Mouse (Mus musculus) embryo, embryonic 11 days (tissue): ENCODE results near the gene Utp11.

Experiments
- DNase-seq: peaks from one replicate; pipeline ENCODE4 v3.0.0-alpha.2; 2015

The Utp11 gene

DNA sequence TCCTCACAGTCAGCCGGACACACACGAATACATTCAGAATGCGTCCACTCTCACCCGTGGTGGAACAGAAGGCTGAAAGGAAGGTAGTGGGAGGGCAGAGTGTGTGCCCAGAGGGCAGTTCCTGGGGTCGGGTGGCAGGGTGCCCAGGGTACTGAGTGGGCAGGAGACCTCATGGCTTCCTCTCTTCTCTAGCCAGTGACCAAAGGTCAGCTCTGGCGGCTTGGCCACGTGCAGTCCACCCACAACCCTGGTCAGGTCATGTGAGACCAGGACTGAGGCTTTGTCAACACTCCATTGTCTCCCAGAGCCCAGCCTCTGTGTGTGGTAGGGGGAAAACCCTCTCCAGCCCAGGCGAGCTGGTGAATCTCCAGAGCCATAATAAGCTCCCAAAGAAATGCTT is 23.2 kb downstream of the Utp11 start:
- no peak for DNase-seq

DNA sequence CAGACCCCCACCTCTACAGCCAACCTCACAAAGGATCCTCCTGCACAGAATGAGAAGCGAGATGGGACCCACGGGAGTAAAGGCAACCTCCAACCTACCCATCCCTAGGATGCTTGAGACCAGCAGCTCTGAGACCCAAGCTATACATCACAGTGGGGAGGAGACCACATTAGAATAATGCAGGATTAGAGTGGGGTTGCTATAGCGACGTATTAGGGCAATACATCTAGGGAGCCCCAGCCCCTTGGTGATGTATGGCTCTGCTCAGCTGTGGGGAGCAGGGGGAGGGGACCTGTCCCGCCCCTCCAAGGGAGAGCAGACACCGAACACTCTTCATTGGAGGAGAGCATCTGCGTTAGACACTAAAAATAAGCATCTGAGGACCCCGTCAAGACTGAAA is 25.3 kb downstream of the Utp11 start:
- peak; percentile 74 for DNase-seq

DNA sequence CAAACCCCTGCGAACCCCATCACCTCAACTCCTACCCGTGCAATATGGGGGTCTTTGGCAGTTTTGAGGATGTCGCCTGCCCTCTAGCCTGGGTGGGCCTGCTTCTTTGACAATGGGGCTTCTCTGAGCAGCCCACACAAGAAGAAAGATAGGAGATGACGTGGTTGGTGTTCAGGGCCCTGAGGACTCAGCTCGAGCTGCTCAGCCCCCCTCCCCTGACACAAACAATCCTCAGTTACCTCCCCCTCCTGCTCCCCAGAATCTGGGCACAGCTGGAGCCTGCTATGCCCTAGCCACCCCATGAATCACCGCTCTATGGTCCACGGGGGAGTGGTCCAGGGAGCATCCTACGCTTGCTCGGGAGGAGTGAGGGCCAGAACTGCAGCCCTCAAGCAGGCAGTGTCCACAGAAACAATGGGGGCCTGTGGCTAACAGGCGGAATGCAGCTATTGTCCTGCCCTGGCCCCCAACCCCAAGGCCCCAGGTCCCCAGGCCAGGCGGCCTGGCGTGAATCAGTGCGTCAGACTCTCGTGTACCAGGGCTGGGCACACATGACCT is 25.8 kb downstream of the Utp11 start:
- DNase-seq, result no peak

DNA sequence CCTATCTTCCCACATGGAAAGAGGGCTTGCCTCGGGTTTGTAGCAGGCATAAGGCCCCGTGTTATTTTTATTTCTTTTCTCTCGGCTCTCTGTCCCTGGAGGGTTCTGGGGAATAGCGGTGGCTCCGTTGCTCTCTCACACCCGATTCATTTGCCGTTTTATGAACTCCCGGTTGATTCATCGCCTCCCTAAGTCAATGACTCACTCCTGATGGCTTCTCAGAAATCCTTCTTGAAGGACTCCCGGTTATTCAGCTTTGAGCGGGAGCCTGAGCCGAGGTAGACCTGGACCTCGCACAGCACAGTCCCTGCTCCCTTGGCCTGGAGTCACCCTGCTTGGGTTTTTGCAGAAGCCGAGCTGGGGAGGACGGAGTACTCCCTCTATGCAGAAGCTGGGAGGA is 28.8 kb downstream of the Utp11 start:
- no peak for DNase-seq

DNA sequence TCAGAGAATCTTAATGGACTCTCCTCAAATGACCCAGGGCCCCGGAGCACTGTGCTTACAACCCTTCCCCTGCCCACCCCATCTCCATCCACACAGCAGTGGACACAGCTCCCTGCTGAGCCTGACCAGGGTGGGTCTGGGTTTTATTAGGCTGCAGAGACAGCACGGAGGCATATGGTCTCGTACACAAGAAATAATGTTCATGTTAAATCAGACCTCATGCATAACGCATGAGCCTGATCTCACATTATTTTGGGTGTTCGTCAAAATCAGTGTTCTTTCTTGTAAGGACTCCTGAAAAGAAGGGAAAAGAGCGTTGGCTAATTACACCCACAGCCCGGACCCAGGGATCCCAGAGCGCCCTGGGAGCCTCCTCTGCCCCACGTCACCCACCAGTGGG is 29.2 kb downstream of the Utp11 start:
- no peak for DNase-seq

DNA sequence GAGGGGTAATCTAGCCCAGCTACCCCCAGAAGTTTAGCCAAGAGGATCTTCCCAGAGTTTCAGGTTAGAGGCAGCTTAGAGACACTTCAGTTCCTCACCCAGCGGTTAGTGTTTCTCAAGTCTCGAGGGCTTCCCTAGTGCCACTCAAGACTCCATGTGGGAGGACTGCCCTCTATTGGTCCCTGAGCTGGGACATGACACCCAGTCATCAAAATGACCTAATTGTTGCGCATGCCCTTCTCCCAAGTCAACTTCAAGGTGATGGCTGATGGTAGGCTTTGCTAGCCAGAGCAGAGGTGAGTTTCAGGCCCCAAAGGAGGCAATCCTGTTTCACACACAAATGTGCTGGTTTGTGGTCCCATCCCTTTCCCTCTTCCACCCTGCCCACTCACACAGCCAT is 30.4 kb downstream of the Utp11 start:
- DNase-seq, result peak; percentile 47

DNA sequence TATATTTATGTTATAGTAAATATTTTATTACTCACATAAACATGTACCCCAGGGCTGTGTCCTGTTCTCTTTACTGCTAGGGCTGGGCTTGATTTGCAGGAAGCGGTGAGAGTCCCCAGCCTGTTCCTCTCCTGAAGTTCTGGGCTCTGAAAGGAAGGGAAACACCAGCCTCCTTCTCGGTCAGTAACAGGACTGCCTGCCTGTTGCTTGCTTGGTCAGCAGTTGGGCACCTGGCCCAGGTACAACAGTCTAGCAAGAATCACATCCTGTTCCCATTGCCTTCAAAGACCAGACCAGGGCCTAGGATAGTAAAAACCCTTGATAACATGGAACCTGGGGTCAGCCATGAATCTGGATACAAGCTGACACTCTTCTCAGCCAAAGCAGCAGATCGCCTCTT is 32.8 kb downstream of the Utp11 start:
- no peak for DNase-seq

DNA sequence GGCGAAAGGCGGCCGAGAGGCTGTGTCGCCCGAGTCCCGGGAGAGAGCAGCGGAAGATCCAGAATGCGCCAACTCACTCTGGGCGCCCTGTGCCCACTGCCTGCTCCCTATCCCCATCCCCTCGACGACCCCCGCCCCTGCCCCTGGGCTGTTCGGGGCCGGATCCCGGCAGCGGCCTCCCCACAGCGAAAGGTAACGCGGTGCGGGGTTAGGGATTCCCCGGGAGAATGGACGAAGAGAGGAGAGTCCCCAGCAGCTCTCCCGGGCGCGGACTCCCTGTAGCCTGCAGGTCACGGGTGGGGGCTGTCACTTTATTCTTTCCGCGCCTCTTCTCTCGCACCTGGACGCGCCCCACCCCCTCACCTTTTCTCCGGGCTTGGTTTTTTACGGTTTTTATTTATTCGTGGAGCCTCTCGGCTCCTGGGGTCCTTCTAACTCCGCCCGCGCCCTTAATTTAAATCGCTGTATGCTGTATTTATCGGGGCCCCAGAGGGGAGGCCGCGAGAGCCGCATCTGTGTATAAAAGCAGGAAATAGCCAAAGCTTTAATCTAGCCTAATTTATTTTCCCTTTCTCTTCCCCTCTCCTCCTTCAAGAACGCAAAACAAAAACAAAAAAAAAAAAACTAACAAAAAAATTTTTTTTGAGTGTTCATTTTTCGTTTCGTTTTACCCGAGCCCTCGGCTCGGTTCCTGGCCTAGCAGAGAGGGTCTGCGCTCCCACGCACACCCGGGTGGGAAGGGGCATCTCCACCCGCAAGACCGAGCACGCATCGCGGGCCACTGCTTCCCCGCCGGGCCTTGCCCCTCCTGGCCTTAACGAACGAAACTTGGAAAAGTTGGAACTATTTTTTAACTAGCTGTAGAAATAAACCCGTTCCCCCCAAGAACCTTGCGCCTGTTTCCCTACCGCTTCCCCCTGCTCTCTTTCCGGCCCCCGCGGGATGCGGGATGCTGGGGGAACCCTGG is 33.9 kb downstream of the Utp11 start:
- peak; percentile 48 for DNase-seq

DNA sequence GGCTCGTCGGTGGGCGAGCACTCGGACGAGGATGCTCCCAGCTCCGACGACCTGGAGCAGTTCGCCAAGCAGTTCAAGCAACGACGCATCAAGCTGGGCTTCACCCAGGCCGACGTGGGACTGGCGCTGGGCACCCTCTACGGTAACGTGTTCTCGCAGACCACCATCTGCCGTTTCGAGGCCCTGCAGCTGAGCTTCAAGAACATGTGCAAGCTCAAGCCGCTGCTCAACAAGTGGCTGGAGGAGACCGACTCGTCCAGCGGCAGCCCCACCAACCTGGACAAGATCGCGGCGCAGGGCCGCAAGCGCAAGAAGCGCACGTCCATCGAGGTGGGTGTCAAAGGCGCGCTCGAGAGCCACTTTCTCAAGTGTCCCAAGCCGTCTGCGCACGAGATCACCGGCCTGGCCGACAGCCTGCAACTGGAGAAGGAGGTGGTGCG is 35.0 kb downstream of the Utp11 start:
- DNase-seq, result peak; percentile 61

DNA sequence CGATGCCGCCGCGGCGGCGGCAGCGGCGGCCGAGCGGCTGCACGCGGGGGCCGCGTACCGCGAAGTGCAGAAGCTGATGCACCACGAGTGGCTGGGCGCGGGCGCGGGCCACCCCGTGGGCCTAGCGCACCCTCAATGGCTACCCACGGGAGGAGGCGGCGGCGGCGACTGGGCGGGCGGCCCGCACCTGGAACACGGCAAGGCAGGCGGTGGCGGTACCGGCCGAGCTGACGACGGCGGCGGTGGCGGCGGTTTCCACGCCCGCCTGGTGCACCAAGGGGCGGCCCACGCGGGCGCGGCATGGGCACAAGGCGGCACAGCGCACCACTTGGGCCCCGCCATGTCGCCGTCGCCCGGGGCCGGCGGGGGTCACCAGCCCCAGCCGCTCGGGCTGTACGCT is 35.6 kb downstream of the Utp11 start:
- DNase-seq, result no peak

DNA sequence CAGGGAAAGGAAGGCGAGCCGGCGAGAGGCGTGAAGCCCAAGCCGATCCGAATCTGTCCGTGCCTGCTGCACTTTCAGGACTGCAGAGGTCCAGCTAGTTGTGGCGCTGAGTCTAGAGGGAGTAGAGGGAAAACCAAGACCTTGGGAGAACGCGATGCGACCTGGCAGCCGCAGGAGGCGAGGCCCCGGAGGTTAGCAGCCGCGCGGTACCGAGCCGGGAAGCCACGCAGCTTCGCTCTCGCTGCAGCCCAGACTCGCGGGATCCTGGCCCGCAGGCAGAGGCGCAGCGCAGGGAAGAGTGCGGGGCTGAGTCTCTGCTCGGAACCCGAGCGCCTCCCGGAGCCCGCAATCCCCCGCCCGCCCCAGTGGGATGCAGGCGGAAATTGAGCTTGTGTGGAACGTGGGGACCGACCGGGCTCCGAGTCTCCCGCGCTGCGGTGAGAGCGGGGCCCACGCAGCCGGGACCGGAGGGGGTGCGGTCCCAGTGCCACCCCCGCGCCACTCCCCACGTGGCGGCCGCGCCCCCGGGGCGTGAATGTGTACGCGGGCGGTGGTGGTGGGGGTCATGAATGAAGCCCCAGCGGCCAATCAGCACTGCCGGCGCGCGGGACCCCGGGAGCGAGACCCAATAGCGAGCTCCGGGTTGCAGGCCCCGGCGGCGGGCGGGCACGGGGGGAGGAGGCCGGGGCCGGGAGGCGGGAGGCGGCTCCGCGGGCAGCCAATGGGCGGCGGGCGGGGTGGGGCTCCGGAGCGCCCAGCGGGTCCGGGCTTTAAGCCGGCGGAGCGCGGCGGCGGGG is 36.3 kb downstream of the Utp11 start:
- DNase-seq, result peak; percentile 95

DNA sequence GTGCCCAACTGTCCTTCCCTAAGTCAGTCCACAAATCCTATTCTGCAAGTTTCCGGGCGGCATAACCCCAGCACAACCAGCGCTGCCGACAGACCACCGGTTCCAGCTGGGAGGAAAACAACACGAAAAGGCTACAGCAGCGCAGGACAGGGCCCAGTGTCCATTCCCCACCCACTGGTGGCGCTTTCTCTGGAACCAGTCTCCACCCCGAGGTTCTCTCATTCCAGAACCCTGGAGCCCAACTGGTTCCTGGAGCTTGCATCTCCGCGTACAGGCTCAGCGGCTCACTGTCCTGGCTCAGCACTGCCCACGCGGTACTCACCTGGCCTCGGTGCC is 36.9 kb downstream of the Utp11 start, which contains the start of gene Pou3f1:
Gene Pou3f1 (plus strand): TSS at position 290 of the 336 bp plus-strand sequence.
- no peak for DNase-seq

DNA sequence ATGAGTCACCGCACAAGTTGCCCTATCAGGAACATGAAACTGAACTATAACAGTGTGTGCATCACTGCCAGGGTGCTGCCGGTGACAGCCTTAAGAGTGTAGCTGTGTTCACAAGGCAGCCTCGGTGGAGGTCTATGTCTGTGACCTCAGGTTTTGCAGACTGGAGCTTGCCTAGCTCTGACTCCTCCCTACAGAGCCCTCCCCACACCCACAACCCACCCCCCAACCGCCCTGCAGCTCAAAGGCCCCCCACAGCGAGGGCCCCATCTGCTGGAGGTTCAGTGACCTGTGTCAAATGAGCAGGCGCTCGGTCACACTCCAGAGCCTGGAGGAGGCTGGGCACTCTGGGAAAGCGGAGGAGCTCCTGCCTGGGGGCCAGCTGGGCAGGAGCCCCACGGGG is 40.5 kb downstream of the Utp11 start:
- DNase-seq, result peak; percentile 77

DNA sequence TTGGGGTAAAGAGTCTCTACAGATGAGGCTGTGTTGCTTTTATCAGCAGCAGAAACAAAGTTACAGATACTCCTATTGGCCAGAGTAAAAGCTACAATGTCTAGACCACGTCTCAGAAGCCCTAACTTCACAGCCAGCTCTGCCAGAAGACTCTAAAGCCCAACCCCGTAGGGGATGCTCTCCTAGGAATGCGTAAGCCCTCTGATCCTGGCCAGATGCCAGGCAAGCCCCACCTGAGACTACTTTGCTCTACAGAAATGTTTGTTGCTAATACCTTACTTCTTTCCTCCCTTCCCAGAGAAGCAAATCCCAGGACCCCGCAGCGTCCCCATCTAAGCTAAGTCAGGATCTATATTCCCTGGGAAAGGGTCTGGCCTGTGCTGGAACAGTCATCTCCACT is 45.5 kb downstream of the Utp11 start:
- no peak for DNase-seq

DNA sequence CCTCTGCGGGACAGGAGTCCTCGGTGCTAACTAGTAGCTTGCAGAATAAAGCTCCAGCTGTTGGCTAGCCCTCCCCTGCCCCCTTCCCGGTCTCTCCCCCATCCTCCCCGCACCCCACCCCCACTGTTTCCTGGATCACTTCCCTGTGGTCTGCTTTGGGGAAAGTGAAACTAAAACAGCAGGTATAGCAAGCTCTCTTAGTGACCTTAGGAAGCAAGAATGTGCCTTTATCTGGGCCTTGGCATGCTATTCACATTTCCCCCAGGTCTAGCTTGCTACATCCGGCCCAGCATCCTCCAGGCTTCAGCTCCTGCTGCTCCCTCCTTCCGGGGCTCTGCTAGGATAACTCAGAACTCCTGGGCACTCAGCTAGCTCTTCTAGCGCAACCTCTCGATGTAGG is 46.8 kb downstream of the Utp11 start:
- no peak for DNase-seq

DNA sequence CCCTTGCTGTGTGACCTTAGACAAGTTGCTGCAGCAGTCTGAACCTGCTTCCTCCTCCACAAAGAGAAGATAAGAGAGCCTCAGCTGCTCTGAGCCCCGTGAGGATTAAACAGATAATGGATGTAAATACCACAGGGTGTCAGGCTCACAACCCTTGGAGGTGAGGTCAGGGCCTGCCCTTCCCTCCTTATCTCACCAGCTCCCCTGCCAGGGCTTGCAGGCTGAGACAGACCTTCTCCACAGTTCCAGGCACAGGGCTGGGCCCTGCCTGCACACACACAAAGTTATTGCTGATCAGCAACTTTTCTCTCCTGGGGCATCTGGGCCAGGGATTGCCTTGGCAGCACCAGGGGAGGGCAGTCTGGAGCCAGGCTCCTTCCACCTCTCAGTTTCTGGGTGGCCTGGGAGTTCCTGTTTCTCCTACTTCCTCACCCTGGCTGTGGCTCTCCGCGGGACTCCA is 48.4 kb downstream of the Utp11 start:
- DNase-seq, result no peak

DNA sequence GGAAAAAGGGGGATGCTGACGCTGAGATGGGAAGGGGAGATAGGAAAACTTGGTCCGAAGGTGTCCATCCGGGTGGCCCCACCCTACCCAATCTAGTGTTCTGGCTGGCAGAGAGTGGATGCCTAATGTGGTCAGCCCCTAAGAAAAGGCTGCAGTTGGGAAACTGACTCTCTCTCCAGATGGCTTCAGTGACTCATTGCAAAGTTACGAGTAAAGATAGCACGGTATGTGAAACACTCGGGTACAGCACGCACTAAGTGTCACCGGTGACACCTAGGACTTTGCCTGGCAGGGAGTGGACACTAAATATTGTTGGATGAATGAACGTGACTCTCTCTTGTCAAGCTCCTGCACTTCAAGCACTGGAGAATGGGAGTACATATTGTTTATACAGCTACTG is 49.5 kb downstream of the Utp11 start:
- DNase-seq, result no peak

DNA sequence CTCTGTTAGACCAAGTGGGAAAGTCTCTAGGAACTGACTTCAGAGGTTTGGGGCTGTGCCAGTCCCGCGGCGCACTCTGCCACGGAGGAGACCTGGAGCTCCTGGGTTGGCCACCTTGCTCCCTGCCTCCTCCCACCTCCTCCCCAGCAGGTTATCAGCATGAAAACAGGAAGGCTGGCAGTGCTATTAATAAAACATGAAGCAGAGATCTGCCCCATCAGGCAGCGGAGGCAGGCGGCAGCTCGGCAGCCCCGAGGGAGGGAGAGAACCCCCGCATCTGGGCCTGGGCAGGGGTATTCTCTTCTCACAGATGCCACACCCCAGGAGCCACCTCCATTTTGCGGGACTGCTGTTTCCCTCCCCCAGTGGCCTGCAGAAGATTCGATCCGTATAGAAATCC is 53.7 kb downstream of the Utp11 start:
- no peak for DNase-seq

DNA sequence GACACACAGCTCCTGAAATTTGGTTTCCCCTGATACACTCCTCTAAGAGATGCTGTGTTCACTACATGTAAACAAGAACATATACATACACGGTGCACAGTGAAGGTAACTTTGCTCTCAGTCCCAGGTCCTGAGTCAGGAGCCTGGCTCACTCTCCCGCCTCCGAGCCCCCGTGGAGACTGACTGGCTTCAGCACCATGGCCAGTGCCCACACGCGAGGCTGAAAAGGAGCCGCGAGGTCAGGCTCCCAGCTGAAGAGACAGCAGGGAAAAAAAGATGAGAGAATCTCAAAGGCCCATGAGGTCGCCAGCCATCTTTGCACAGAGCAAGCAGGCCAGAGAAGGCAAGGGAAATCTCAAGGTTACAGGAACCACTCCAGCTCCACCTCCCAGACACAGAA is 60.1 kb downstream of the Utp11 start:
- peak; percentile 84 for DNase-seq

DNA sequence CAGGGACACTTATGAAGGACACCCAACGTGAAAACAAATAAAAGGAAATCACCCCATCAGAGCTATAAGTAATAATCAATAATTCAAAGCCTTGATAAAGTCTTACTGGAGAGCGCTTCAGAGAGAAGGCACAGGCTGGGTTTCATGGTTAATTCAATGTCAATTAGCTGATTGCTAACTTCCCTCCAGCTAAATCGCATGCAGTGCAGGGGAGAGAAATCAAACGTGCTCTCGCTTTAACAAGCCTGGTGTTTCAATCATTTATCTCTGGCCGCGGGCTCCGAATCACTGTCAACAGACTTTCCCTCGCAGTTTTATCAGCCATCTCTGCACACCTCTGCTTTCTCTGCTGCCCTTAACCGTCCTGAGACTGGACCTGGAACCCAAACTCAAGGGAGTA is 60.5 kb downstream of the Utp11 start:
- no peak for DNase-seq

DNA sequence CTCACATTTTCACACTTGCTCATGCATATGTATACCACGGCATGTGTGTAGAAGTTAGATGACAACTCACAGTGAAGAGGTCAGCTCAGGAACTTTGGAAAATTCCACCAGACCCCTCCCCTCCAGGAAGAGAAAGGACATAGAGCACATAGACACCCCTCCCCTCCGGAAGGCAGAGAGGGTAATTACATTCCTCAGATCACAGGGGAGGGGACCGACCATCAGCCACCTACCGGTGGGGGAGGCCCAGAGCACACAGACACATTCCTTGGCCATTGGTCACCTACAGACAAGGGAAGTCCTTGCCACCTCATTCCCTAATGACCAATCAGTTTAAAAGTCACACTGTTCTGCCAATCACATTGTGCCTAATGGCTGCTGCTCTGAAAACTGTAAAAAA is 61.9 kb downstream of the Utp11 start:
- no peak for DNase-seq
